Mouse (Mus musculus) midbrain, embryonic 16.5 days (tissue): Measurements from ENCODE around the gene Ptprr. TPM values are rescaled to one million over a fixed set of nuclear protein-coding genes. Genes with fewer than 3 reads are reported as not detected.

ENCODE experiments used
- ATAC-seq: fragments of 200-750 bp; cut with Nextera tagmentation; 2 replicates; pipeline ENCODE4 v1.8.0; 2017; ENCODE audit warnings: moderate TSS enrichment
- H3K27ac ChIP-seq: fragments of 300-500 bp; sonication (generic); 2 replicates; pipeline ENCODE4 v1.5.1; 2014; ENCODE audit warnings: mild to moderate bottlenecking, low read length, mixed read lengths
- H3K27me3 ChIP-seq: fragments of 300-500 bp; sonication (generic); 2 replicates; pipeline ENCODE4 v1.6.1; 2014; ENCODE audit warnings: low read depth, low read length, mixed read lengths; ENCODE audit not compliant: control insufficient read depth, insufficient read depth
- H3K36me3 ChIP-seq: fragments of 300-500 bp; sonication (generic); 2 replicates; pipeline ENCODE4 v1.6.1; 2014; ENCODE audit warnings: mild to moderate bottlenecking, low read length, moderate library complexity, mixed read lengths; ENCODE audit not compliant: control insufficient read depth, insufficient read depth
- H3K4me1 ChIP-seq: fragments of 300-500 bp; sonication (generic); 2 replicates; pipeline ENCODE4 v1.6.1; 2014; ENCODE audit warnings: mild to moderate bottlenecking, low read length, mixed read lengths; ENCODE audit not compliant: control insufficient read depth, insufficient read depth
- H3K4me2 ChIP-seq: fragments of 300-500 bp; sonication (generic); 2 replicates; pipeline ENCODE4 v1.6.1; 2014; ENCODE audit warnings: mild to moderate bottlenecking, low read length, mixed read lengths
- H3K4me3 ChIP-seq: fragments of 300-500 bp; sonication (generic); 2 replicates; pipeline ENCODE4 v1.5.1; 2014; ENCODE audit warnings: low read depth, mild to moderate bottlenecking, low read length, moderate library complexity, mixed read lengths
- H3K9ac ChIP-seq: fragments of 300-500 bp; sonication (generic); 2 replicates; pipeline ENCODE4 v1.6.1; 2014; ENCODE audit warnings: low read depth, low read length, mixed read lengths
- H3K9me3 ChIP-seq: fragments of 300-500 bp; sonication (generic); replicated peaks from 2 replicates; pipeline ENCODE4 v1.6.1; 2014; ENCODE audit warnings: mild to moderate bottlenecking, low read length, mixed read lengths; ENCODE audit not compliant: control insufficient read depth, poor library complexity, severe bottlenecking
- WGBS: fragments of 180-500 bp; shearing (Covaris S2); extraction: QIAGEN DNeasy Blood & Tissue Kit; methylation state at CpG from one replicate; pipeline ENCODE4 v1.1.7; 2014; 5-methylcytosine and 5-hydroxymethylcytosine counted together
- polyA plus RNA-seq: library from polyadenylated mRNA; unstranded; fragments of >200 nt; fragmentation: Nextera tagmentation; extraction: Ambion mirVana; gene quantifications from 2 replicates; pipeline ENCODE4 v1.2.1, GENCODE M21; 2015

Gene Ptprr
- polyA plus RNA-seq, 1 experiment from 2014 or later: 24.4 TPM

GRCm38 (mm10) chr10:116272156-116272555 is 254.1 kb downstream of the Ptprr start:
- Histone ChIP-seq H3K36me3 (0 out of 2 replicates have a peak, but pooled peaks cover 2% of the 10 kb centered on the region), H3K4me3 (no peak overlapping the region), H3K9ac (no peak overlapping the region), H3K27ac (no peak overlapping the region), H3K4me1 (no peaks in the 10 kb centered on the region), H3K27me3 (no peaks in the 10 kb centered on the region), H3K4me2 (no peak overlapping the region), H3K9me3 (no peaks in the 10 kb centered on the region)
- WGBS: 63% methylated on average over 3 of the region's 3 CpGs
- ATAC-seq: no peak

DNA sequence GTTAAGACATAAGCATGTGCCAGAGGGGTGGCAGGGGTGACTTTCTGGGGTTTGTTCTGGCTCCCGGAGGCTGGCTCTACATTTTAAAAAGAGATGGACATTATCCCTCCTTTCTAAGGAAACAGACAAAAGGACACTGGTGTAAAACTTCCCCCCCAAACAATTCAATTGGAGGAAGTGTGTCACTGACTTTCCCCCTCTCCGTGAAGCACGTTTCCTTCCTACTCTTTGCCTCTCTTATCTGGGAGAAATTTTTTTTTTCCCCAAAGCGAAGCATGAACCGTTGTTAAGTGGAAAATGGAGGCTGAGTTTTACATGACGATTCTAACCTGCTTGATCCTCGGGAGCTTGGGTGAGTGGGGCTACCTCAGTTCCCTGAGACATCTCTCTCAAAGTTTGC is 257.3 kb downstream of the Ptprr start, which contains the start of gene Ptprb:
Gene Ptprb (plus strand): TSS at position 244 of the 400 bp plus-strand sequence.
- no peak within 1 kb of the TSS for H3K4me3 ChIP-seq
- no peak within 1 kb of the TSS for H3K9ac ChIP-seq
- no peaks in the 10 kb centered on the region for H3K27me3 ChIP-seq
- no peaks in the 10 kb centered on the region for H3K4me1 ChIP-seq
- H3K36me3 ChIP-seq: 0 out of 2 replicates have a peak, but pooled peaks cover 2% of the 10 kb centered on the region
- no peak for ATAC-seq
- H3K27ac ChIP-seq: no peak within 1 kb of the TSS
- WGBS: 66% methylated on average over 7 of the region's 7 CpGs
- no peak within 1 kb of the TSS for H3K4me2 ChIP-seq
- H3K9me3 ChIP-seq: no peaks in the 10 kb centered on the region

DNA sequence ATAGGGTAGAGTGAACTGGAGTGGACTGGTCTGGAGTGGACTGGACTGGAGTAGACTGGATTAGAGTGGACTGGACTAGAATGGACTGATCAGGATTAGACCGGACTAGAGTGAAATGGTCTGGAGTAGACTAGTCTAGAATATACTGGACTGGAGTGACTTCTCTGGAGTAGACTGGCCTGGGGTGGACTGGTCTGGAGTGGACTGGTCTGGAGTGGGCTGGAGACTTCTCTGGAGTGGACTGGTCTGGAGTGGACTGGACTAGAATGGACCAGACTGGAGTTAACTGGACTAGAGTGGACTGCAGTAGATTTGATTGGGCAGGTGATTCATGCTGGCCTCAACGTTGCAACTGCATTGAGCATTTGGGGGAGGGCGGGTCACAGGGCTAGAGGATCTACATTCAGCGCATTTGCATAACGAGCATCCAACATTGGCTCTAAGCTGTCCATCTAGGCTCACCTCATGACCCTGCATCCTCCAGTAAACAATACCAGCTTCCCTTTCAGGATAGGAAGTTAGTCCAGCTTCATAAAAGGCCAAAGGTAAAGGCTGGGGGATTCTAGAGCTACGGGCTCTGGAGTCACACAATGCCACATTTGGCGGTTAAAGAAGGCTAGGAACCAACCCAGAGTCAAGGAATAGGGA is 268.8 kb downstream of the Ptprr start:
- Histone ChIP-seq H3K9me3 (no peaks in the 10 kb centered on the region), H3K4me1 (no peaks in the 10 kb centered on the region), H3K4me3 (no peak overlapping the region), H3K4me2 (no peak overlapping the region), H3K36me3 (no peaks in the 10 kb centered on the region), H3K9ac (no peak overlapping the region), H3K27ac (no peak overlapping the region), H3K27me3 (no peaks in the 10 kb centered on the region)
- 86% methylated on average over 7 of the region's 7 CpGs for WGBS
- no peak for ATAC-seq

GRCm38 (mm10) chr10:116288130-116288529 is 270.1 kb downstream of the Ptprr start:
- no peak for ATAC-seq
- no peaks in the 10 kb centered on the region for H3K4me1 ChIP-seq
- no peaks in the 10 kb centered on the region for H3K27me3 ChIP-seq
- no peaks in the 10 kb centered on the region for H3K36me3 ChIP-seq
- no peak overlapping the region for H3K4me3 ChIP-seq
- WGBS: 83% methylated on average over 9 of the region's 9 CpGs
- H3K4me2 ChIP-seq: no peak overlapping the region
- H3K9me3 ChIP-seq: no peaks in the 10 kb centered on the region
- no peak overlapping the region for H3K9ac ChIP-seq
- H3K27ac ChIP-seq: no peak overlapping the region

GRCm38 (mm10) chr10:116290483-116290882 is 272.5 kb downstream of the Ptprr start:
- Histone ChIP-seq H3K4me3 (no peak overlapping the region), H3K27me3 (no peaks in the 10 kb centered on the region), H3K27ac (no peak overlapping the region), H3K9me3 (no peaks in the 10 kb centered on the region), H3K9ac (no peak overlapping the region), H3K4me2 (no peak overlapping the region), H3K36me3 (no peaks in the 10 kb centered on the region), H3K4me1 (no peaks in the 10 kb centered on the region)
- 80% methylated on average over 4 of the region's 4 CpGs for WGBS
- ATAC-seq: no peak

- no peak overlapping the region for H3K27ac ChIP-seq
- H3K27me3 ChIP-seq: no peaks in the 10 kb centered on the region
- H3K4me1 ChIP-seq: no peaks in the 10 kb centered on the region
- no peaks in the 10 kb centered on the region for H3K36me3 ChIP-seq
- no peak overlapping the region for H3K4me3 ChIP-seq
- H3K9ac ChIP-seq: no peak overlapping the region
- no peaks in the 10 kb centered on the region for H3K9me3 ChIP-seq
- WGBS: 82% methylated on average over 8 of the region's 8 CpGs
- no peak for ATAC-seq
- no peak overlapping the region for H3K4me2 ChIP-seq
Observed at GRCm38 (mm10) chr10:116291153-116291755, 273.2 kb downstream of the Ptprr start.

GRCm38 (mm10) chr10:116296439-116296838 is 278.4 kb downstream of the Ptprr start:
- Histone ChIP-seq H3K27me3 (0 out of 2 replicates have a peak, but pooled peaks cover 2% of the 10 kb centered on the region), H3K27ac (no peak overlapping the region), H3K9me3 (no peaks in the 10 kb centered on the region), H3K9ac (no peak overlapping the region), H3K36me3 (no peaks in the 10 kb centered on the region), H3K4me3 (no peak overlapping the region), H3K4me1 (no peaks in the 10 kb centered on the region; the same call in 1 of the 2 replicates), H3K4me2 (no peak overlapping the region)
- 87% methylated on average over 4 of the region's 4 CpGs for WGBS
- ATAC-seq: no peak

DNA sequence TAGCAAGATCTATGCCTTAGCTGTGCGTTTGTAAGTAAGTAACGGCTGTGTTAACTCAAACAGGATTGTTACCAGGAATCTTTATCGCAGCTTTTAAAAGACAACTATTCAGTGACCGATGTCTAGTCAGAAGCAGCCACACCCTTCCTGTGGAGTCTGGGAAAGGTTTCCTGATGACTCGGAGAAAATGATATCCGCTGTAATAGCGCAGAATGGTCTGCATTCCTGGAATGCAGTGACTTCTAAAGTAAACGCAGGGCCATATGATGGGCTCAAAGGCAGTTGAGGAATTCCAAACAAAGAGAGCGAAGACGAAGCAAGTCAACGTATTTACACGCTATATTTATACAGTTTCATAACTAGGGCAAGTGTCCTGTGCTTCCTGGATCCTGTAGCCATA is 279.8 kb downstream of the Ptprr start:
- WGBS: 84% methylated on average over 12 of the region's 12 CpGs
- Histone ChIP-seq H3K9ac (no peak overlapping the region), H3K4me3 (no peak overlapping the region), H3K27ac (no peak overlapping the region), H3K9me3 (no peaks in the 10 kb centered on the region), H3K4me2 (no peak overlapping the region), H3K36me3 (no peaks in the 10 kb centered on the region), H3K4me1 (no peaks in the 10 kb centered on the region; the same call in 1 of the 2 replicates), H3K27me3 (peaks cover 7% of the 10 kb centered on the region)
- ATAC-seq: no peak

GRCm38 (mm10) chr10:116300824-116301223 is 282.8 kb downstream of the Ptprr start:
- Histone ChIP-seq H3K4me2 (peak overlapping the region; percentile 91), H3K9me3 (no peaks in the 10 kb centered on the region), H3K27ac (no peak overlapping the region), H3K4me3 (peak overlapping the region; percentile 47), H3K9ac (no peak overlapping the region), H3K4me1 (no peaks in the 10 kb centered on the region; the same call in 1 of the 2 replicates), H3K27me3 (peaks cover 7% of the 10 kb centered on the region), H3K36me3 (no peaks in the 10 kb centered on the region)
- 15% methylated on average over 7 of the region's 7 CpGs for WGBS
- ATAC-seq: no peak
